Mouse (Mus musculus): ENCODE data around the gene Grm4. TPM values are rescaled to one million over a fixed set of nuclear protein-coding genes. Genes with fewer than 3 reads are reported as not detected.

The Grm4 gene
- total and polyA plus RNA-seq, 3 experiments, result 0.06 TPM; not detected in 2

DNA sequence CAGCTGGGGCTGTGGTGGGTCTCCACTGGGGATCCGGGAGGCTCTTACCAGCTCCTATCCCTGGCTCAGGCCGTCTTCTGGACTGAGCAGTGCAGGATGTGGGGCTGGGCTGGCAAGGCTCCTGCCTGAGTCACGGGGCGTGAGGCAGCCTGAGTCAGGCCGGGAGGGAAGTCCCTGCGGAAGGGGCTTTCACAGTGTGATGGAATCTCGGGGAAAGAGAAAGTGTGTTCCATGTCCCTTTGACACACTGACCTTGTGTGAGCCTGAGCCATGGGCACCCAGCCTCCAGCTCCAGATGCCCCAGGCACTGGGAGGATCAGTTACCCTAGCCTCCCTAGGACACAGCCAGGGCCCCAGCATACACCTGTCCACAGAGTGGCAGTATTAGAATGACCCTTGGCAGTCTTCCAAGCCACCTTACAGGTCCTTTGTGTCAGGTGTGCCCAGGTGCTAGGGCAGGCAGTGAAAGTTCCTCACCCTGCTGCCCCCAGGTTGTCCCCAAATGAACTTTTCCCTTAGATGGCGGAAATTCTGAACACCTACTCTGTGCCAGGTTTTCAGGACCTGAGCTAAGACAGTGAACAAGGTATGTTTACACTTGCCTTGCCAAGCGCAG is 26.2 kb upstream of the Grm4 start:
- Histone ChIP-seq H3K27ac (ENCODE audit: control insufficient read depth, low read depth, low read length) (no peak overlapping the region), H3K4me3 (ENCODE audit: control insufficient read depth in 1 of 2, insufficient read depth in 1 of 2, low read depth in 2 of 2, low read length in 2 of 2) (no peak overlapping the region), H3K4me1 (ENCODE audit: control insufficient read depth in 1 of 2, insufficient read depth in 2 of 2, low read length in 2 of 2) (peaks cover 0 to under 1% of the 10 kb centered on the region in 2 experiments; a peak in 1 of 4 replicates), H3K27me3 (ENCODE audit: control insufficient read depth in 1 of 2, insufficient read depth in 2 of 2, low read length in 2 of 2) (no peaks in the 10 kb centered on the region), H3K9me3 (replicated peaks; ENCODE audit: insufficient read depth, low read length) (no peaks in the 10 kb centered on the region), H3K79me2 (ENCODE audit: control insufficient read depth, insufficient read depth, low read length, poor library complexity) (no peaks in the 10 kb centered on the region), H3K9ac (ENCODE audit: control insufficient read depth, low read depth, low read length, poor library complexity, severe bottlenecking) (no peak overlapping the region), H3K36me3 (ENCODE audit: control insufficient read depth in 1 of 2, insufficient read depth in 2 of 2, low read length in 2 of 2) (no peaks in the 10 kb centered on the region; a peak in 1 of 4 replicates)
- TF ChIP-seq CTCF (IDR thresholded peaks at IDR 0.05 in 2 of 3, conservative IDR thresholded peaks at IDR 0.05 in 1 of 3; ENCODE audit: control insufficient read depth in 1 of 3, insufficient read depth in 1 of 3, low read depth in 2 of 3, low read length in 3 of 3, poor library complexity in 1 of 3, severe bottlenecking in 1 of 3) (no peak), NRF1 (IDR thresholded peaks at IDR 0.05; ENCODE audit: insufficient read depth, low read depth, low read length, poor library complexity, severe bottlenecking) (no peak), GABPA (IDR thresholded peaks at IDR 0.05; ENCODE audit: low read depth, low read length) (no peak), ETS1 (IDR thresholded peaks at IDR 0.05; ENCODE audit: low read depth, low read length) (no peak), SMC3 (IDR thresholded peaks at IDR 0.05; ENCODE audit: low read depth, low read length) (no peak), TBP (IDR thresholded peaks at IDR 0.05; ENCODE audit: low read depth, low read length) (no peak), MAX (IDR thresholded peaks at IDR 0.05; ENCODE audit: low read length) (no peak), UBTF (IDR thresholded peaks at IDR 0.05; ENCODE audit: borderline replicate concordance, insufficient read depth, low read depth, low read length) (no peak), GATA1 (IDR thresholded peaks at IDR 0.05; ENCODE audit: low read depth, low read length) (no peak), USF1 (IDR thresholded peaks at IDR 0.05; ENCODE audit: low read depth, low read length) (no peak), BHLHE40 (IDR thresholded peaks at IDR 0.05; ENCODE audit: borderline replicate concordance, low read depth, low read length) (no peak), ELF1 (IDR thresholded peaks at IDR 0.05; ENCODE audit: low read depth, low read length) (no peak), CHD2 (IDR thresholded peaks at IDR 0.05; ENCODE audit: low read length) (no peak), ZNF384 (IDR thresholded peaks at IDR 0.05; ENCODE audit: low read depth, low read length) (no peak), MAFK (IDR thresholded peaks at IDR 0.05; ENCODE audit: borderline replicate concordance, low read depth, low read length) (no peak), ZMIZ1 (IDR thresholded peaks at IDR 0.05; ENCODE audit: low read depth, low read length) (no peak), E2F4 (IDR thresholded peaks at IDR 0.05; ENCODE audit: borderline replicate concordance, low read depth, low read length) (no peak), JUND (IDR thresholded peaks at IDR 0.05; ENCODE audit: low read depth, low read length) (no peak), USF2 (IDR thresholded peaks at IDR 0.05; ENCODE audit: borderline replicate concordance in 1 of 2, insufficient read depth in 1 of 2, low read depth in 1 of 2, low read length in 2 of 2) (no peak)
- DNase-seq (ENCODE audit: low read depth, low spot score), result no peak

DNA sequence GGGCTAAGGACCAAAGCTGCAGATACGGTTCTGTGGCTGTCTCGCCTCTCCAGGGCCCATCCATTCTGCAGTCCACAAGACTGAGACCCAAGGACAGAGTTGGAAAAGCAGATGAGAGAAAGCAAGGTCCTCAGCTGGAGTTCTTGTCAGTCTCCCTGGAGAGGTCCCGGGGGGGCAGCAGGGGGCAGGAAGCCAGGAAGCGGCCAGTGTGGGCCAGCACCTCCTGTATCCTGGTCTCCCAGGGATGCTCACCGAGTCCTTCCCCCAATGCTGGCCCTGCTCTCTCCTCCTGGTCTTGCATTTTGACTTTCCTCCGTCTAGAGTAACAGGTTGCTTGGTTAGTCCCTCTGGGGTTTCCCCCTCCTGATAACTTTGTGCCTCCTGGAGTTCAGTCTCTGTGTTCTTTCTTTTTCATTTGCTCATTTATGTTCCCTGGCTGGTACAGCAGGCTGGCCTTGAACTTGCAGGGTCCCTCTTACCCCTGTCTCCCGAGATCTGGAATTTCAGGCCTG is 25.4 kb upstream of the Grm4 start:
- Histone ChIP-seq H3K9me3 (replicated peaks; ENCODE audit: insufficient read depth, low read length) (no peaks in the 10 kb centered on the region), H3K79me2 (ENCODE audit: control insufficient read depth, insufficient read depth, low read length, poor library complexity) (no peaks in the 10 kb centered on the region), H3K4me3 (ENCODE audit: control insufficient read depth in 1 of 2, insufficient read depth in 1 of 2, low read depth in 2 of 2, low read length in 2 of 2) (no peak overlapping the region), H3K4me1 (ENCODE audit: control insufficient read depth in 1 of 2, insufficient read depth in 2 of 2, low read length in 2 of 2) (no peaks in the 10 kb centered on the region; a peak in 1 of 4 replicates), H3K27ac (ENCODE audit: control insufficient read depth, low read depth, low read length) (no peak overlapping the region), H3K9ac (ENCODE audit: control insufficient read depth, low read depth, low read length, poor library complexity, severe bottlenecking) (no peak overlapping the region), H3K27me3 (ENCODE audit: control insufficient read depth in 1 of 2, insufficient read depth in 2 of 2, low read length in 2 of 2) (no peaks in the 10 kb centered on the region), H3K36me3 (ENCODE audit: control insufficient read depth in 1 of 2, insufficient read depth in 2 of 2, low read length in 2 of 2) (no peaks in the 10 kb centered on the region; a peak in 1 of 4 replicates)
- no peak for DNase-seq (ENCODE audit: low read depth, low spot score)
- TF ChIP-seq MYC (IDR thresholded peaks at IDR 0.05; ENCODE audit: low read depth, low read length) (no peak), RCOR1 (IDR thresholded peaks at IDR 0.05; ENCODE audit: low read depth, low read length) (no peak), KAT2A (conservative IDR thresholded peaks at IDR 0.05; ENCODE audit: low read depth, low read length) (no peak), MXI1 (IDR thresholded peaks at IDR 0.05; ENCODE audit: low read depth, low read length) (no peak), SIN3A (IDR thresholded peaks at IDR 0.05; ENCODE audit: low read length) (no peak), MEF2A (IDR thresholded peaks at IDR 0.05; ENCODE audit: extremely low read depth, insufficient replicate concordance, low read depth, low read length, poor library complexity, severe bottlenecking) (no peak)
